Mouse (Mus musculus): ENCODE results near the gene Ube2e3. TPM values are rescaled to one million over a fixed set of nuclear protein-coding genes. Genes with fewer than 3 reads are reported as not detected.
A peak's percentile ranks its signal among the peaks of the same experiment; 100 is the strongest.

The Ube2e3 gene
- polyA plus RNA-seq, 1 experiment from 2014 or later, result 74.3 TPM

DNA sequence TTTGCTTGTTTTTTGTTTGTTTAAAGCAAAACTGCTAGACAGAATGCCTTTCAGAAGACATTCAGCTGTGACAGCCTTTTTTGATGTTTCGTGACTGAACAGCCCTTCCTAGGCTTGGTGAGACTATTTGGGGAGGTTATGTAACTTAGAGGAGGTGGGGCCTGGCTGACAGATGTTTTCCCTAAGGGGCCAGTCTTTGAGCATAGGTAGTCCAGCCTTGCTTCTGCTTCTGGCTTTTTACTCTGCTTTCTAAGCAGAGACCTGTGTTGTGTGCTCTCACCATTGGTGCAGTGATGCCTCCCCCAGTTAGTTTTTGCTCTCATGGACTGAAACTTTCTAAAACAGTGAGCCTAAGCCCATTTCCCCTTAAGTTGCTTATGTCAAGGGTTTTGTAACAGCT is 14.1 kb downstream of the Ube2e3 start:
- ChIA-PET CTCF (no interaction called here), POLR2A (no interaction called here)
- H3K27me3 ChIP-seq, result no peaks in the 10 kb centered on the region
- TF ChIP-seq CTCF (IDR thresholded peaks at IDR 0.05), result no peak
- ATAC-seq, result no peak
- DNase-seq (ENCODE audit: low read depth, low spot score), result no peak
- in situ Hi-C loops (cut with MboI; ENCODE audit: low pct_unique_long_range_greater_than_20kb), result no loop called here

- POLR2A ChIA-PET, result no interaction called here
- no peak for TF ChIP-seq CTCF (IDR thresholded peaks at IDR 0.05)
- DNase-seq (ENCODE audit: low read depth, low spot score) (no peak), ATAC-seq (no peak)
- CTCF ChIA-PET, result interaction anchor here (0.7 kb wide), 1 partner anchor 395 kb away, joined by 3 read pairs; no protein-coding TSS in a partner anchor
- in situ Hi-C loops (cut with MboI; ENCODE audit: low pct_unique_long_range_greater_than_20kb), result no loop called here
- no peaks in the 10 kb centered on the region for H3K27me3 ChIP-seq
Observed at GRCm38 (mm10) chr2:78882743-78883433, 15.0 kb downstream of the Ube2e3 start.

- DNase-seq (ENCODE audit: low read depth, low spot score), result no peak
- no peak for ATAC-seq
- no peak for TF ChIP-seq CTCF (IDR thresholded peaks at IDR 0.05)
- H3K27me3 ChIP-seq, result no peaks in the 10 kb centered on the region
- ChIA-PET CTCF (interaction anchor here (0.7 to 1.5 kb wide), 3 partner anchors 8 to 29 kb away, joined by 3 read pairs; no protein-coding TSS in a partner anchor), POLR2A (no interaction called here)
- in situ Hi-C loops (cut with MboI; ENCODE audit: low pct_unique_long_range_greater_than_20kb), result no loop called here
Observed at GRCm38 (mm10) chr2:78886446-78886845, 18.5 kb downstream of the Ube2e3 start.

DNA sequence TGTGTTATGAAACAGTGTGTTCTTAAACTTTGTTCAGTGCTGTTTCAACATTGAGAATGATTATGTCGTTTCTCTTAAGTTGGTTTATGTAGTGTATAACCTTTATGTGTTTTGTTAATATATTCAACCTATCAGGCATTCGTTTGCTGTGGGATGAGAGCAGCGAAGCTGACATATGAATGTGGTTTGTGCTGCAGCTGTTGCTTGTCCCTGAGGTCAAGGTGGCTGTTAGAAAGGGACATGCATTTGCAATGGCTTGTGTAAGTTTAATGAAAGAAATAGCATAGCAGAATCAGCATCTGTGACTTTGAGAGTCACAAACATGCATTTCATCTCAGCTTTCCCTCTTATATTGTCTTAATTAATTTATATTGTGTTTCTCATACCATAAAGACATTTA is 20.3 kb downstream of the Ube2e3 start:
- DNase-seq (ENCODE audit: low read depth, low spot score) (no peak), ATAC-seq (no peak)
- CTCF ChIA-PET, result no interaction called here
- POLR2A ChIA-PET, result no interaction called here
- in situ Hi-C loops (cut with MboI; ENCODE audit: low pct_unique_long_range_greater_than_20kb), result no loop called here
- TF ChIP-seq CTCF (IDR thresholded peaks at IDR 0.05), result no peak
- H3K27me3 ChIP-seq, result no peaks in the 10 kb centered on the region

DNA sequence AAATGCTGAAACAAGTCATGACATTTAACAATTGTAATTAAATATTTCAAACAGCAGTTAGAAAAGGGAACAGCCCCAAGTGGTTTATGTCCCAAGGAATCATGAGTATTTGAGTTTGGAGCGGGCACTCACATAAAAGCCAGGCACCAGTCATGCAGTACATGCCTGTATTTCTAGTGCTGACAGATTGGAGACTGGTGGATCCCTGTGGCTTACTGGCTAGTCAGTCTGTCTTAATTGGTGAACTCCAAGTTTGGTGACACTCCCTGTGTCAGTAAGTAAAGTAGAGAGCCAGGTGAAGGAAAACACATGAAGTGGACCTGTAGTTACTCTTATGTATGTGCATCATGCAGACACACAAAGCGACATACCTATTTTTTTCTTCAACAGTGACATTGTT is 27.3 kb downstream of the Ube2e3 start:
- no peak for DNase-seq (ENCODE audit: low read depth, low spot score)
- H3K27me3 ChIP-seq, result no peaks in the 10 kb centered on the region
- ChIA-PET POLR2A (interaction anchor here (1.1 kb wide), 1 partner anchor 19 kb away, joined by 3 read pairs; no protein-coding TSS in a partner anchor), CTCF (no interaction called here)
- no peak for TF ChIP-seq CTCF (IDR thresholded peaks at IDR 0.05)
- in situ Hi-C loops (cut with MboI; ENCODE audit: low pct_unique_long_range_greater_than_20kb), result no loop called here
- ATAC-seq, result no peak

GRCm38 (mm10) chr2:78905916-78906315 is 38.0 kb downstream of the Ube2e3 start:
- ChIA-PET CTCF (interaction anchor here (1.5 kb wide), 1 partner anchor 13 kb away, joined by 3 read pairs; no protein-coding TSS in a partner anchor), POLR2A (no interaction called here)
- DNase-seq (ENCODE audit: low read depth, low spot score) (no peak), ATAC-seq (no peak)
- in situ Hi-C loops (cut with MboI; ENCODE audit: low pct_unique_long_range_greater_than_20kb), result no loop called here
- no peak for TF ChIP-seq CTCF (IDR thresholded peaks at IDR 0.05)
- no peaks in the 10 kb centered on the region for H3K27me3 ChIP-seq

- CTCF ChIA-PET, result interaction anchor here (1.1 to 2.1 kb wide), 2 partner anchors 9 to 11 kb away, joined by 3 to 5 read pairs; no protein-coding TSS in a partner anchor
- ATAC-seq (no peak), DNase-seq (ENCODE audit: low read depth, low spot score) (no peak)
- TF ChIP-seq CTCF (IDR thresholded peaks at IDR 0.05), result no peak
- POLR2A ChIA-PET, result no interaction called here
- in situ Hi-C loops (cut with MboI; ENCODE audit: low pct_unique_long_range_greater_than_20kb), result loop anchor here (10.0 kb wide), 1 partner anchor 357 kb away; no protein-coding TSS in a partner anchor
- no peaks in the 10 kb centered on the region for H3K27me3 ChIP-seq
Observed at GRCm38 (mm10) chr2:78911516-78911915, 43.6 kb downstream of the Ube2e3 start.

GRCm38 (mm10) chr2:78914861-78915260 is 46.9 kb downstream of the Ube2e3 start:
- no peak for DNase-seq (ENCODE audit: low read depth, low spot score)
- no peak for ATAC-seq
- ChIA-PET POLR2A (interaction anchor here (1.3 kb wide), 1 partner anchor 20 kb away, joined by 3 read pairs; no protein-coding TSS in a partner anchor), CTCF (no interaction called here)
- TF ChIP-seq CTCF (IDR thresholded peaks at IDR 0.05), result no peak
- in situ Hi-C loops (cut with MboI; ENCODE audit: low pct_unique_long_range_greater_than_20kb), result loop anchor here (5.0 to 10.0 kb wide), 2 partner anchors 360 to 868 kb away; no protein-coding TSS in a partner anchor
- H3K27me3 ChIP-seq, result no peaks in the 10 kb centered on the region

DNA sequence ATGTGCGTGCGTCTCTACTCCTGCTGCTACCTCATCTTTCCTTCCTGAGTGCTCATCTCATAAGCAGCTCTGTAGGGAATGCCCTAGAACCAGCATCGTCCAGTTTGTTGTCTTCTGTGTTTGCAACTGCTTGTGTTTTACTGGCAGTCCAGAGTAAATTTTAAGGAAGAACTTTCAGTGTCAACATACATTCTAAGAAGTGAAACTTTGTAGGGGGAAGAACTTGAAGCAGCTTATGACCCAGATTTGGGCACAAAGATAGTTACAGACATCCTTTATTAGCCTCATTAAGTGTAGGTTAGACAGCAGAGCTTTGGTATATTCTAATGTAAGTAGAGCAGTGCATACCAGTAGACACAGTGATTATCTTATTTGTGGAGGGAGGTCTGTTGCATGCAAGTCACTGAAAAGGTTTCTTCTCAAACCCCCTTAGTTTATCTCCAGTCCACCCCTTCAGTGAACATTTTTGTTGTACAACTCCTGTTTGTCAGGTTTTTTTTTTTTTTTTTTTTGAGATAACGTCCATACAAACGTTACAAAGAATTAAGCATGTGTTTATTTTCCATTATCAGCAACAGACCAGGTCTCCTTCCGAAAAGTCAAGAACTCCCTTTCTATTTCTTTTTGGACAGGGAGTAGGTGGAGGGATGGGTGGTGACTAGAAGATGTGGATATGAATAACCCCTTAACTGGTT is 55.2 kb downstream of the Ube2e3 start:
- POLR2A ChIA-PET, result no interaction called here
- no peak for DNase-seq (ENCODE audit: low read depth, low spot score)
- no peak for ATAC-seq
- in situ Hi-C loops (cut with MboI; ENCODE audit: low pct_unique_long_range_greater_than_20kb), result no loop called here
- TF ChIP-seq CTCF (IDR thresholded peaks at IDR 0.05), result no peak
- CTCF ChIA-PET, result no interaction called here
- no peaks in the 10 kb centered on the region for H3K27me3 ChIP-seq

DNA sequence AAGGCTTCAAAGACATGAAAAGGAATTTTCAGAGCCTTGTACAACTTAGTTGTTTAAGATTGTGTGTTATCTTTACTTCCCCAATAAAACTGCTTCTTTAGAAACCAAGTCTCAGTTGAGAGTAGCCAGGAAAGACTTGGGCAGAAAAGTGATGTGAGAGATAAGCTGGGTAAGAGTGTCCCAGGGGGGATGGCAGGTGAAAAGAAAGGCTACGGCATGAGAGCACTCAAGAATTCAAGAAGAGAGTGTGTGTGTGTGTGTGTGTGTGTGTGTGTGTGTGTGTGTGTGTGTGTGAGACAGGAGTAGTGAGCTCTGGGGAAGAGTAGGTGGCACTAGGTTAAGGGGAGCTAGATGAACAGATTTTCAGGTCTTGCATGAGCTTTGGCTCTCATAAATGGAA is 57.9 kb downstream of the Ube2e3 start:
- in situ Hi-C loops (cut with MboI; ENCODE audit: low pct_unique_long_range_greater_than_20kb), result no loop called here
- CTCF ChIA-PET, result interaction anchor here (1.6 kb wide), 1 partner anchor 12 kb away, joined by 4 read pairs; no protein-coding TSS in a partner anchor

GRCm38 (mm10) chr2:78927625-78928024 is 59.7 kb downstream of the Ube2e3 start:
- POLR2A ChIA-PET, result no interaction called here
- TF ChIP-seq CTCF (IDR thresholded peaks at IDR 0.05), result no peak

More for the DNA sequence above, 57.9 kb downstream of the Ube2e3 start:
- ATAC-seq (no peak), DNase-seq (ENCODE audit: low read depth, low spot score) (no peak)
- no peaks in the 10 kb centered on the region for H3K27me3 ChIP-seq
- TF ChIP-seq CTCF (IDR thresholded peaks at IDR 0.05), result no peak
- POLR2A ChIA-PET, result interaction anchor here (0.6 kb wide), 1 partner anchor 559 kb away, joined by 4 read pairs; no protein-coding TSS in a partner anchor

More at GRCm38 (mm10) chr2:78927625-78928024, 59.7 kb downstream of the Ube2e3 start:
- H3K27me3 ChIP-seq, result no peaks in the 10 kb centered on the region
- in situ Hi-C loops (cut with MboI; ENCODE audit: low pct_unique_long_range_greater_than_20kb), result no loop called here
- CTCF ChIA-PET, result interaction anchor here (1.1 to 1.4 kb wide), 4 partner anchors 11 to 883 kb away, joined by 3 to 6 read pairs (median 4); no protein-coding TSS in a partner anchor
- ATAC-seq (peak; percentile 37), DNase-seq (ENCODE audit: low read depth, low spot score) (no peak)
